Mouse (Mus musculus): ENCODE results near the gene Fam120b. TPM values are rescaled to one million over a fixed set of nuclear protein-coding genes. Genes with fewer than 3 reads are reported as not detected.

Fam120b gene
- 16.2 and 17.2 TPM in 2 replicates for polyA plus RNA-seq (2015; fragmentation: Nextera tagmentation; extraction: Ambion mirVana)

DNA sequence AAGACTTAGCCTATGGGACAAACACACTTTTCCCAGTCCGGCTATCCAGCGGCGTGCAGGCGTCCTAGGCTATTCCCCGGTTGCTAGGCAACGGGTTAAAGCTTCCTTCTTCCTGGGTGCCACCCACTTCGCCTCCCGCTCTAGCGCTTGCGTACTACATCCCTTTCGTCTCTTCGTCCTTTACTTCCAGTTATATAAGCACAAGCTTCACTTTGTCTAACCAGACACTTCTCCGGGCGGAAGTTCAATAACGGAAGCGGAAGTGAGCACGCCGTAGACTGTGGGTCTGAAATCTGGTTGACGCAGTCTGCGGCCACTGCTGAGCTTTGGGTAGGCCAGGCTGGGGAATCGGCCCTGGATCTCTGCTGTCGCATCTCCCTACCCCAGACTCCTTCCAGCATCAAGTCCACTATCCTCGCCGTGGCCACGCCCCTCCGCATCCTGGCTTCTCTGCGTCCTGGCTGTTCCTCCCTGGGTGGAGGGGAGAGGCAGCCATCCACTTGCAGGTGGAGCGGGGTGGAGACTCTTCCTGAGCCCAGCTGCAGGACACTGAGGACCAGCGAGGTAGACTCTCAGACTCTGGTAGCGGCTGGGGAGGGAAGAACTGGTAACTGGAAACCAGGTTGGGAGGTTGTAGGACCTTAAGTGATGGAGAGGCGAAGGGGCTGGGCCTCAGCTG is at the start of gene Fam120b:
TSS of gene Fam120b (plus strand) at position 206 of the 679 bp plus-strand sequence.
- peak; percentile 93 for DNase-seq (ENCODE audit: low spot score)

DNA sequence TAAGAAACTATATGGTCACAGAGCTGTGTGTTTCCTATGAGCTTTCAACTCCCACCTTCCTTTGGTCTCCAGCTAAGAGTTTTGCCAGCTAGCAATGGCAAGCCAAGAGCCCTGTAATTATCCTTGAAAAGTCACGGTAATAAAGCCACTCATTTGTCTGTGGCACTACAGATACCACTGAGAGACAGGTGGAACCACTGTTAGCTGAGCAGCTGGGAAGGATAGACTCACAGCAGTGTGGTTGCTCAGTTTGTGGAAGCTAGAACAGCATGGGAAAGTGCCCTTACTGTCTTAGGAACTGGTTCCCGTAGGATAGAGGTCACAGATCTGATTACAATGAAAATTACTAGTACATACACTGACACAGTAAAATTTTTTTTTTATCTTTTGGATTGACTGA is 45.9 kb upstream of the Fam120b start:
- no peak for DNase-seq (ENCODE audit: low spot score)

DNA sequence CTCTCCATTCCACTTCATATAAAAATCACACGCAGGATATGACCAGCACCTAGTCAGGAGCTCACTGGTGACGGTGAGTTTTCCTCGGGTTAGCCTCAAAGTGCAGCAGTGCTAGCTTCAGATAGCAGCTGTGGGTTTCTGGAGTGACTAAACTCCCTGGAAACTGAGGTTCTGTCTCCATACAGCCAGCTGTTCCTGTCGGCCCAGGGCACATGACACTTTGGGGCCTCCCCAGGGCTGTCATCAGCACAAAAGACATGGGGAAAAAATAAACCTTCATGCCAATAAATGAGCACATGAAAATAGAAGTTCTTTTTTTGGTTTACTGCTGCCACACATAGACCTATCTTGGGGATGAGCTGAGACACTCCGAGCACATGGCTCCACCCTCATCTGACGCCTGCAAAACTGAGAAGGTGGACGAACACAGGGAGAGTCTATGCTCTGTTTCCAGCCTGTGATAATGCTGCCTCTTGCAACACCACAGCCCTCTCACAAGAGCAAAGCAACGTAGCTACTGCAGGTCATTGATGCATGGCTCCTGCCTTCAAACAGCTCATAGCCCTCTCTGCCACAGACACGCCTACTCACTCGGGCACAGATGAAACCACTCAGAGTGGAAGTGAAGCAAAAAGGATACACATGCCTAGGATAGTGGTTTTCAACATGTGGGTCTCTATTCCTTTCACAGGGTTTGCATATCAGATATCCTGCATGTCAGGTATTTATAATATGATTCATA is 43.0 kb upstream of the Fam120b start:
- DNase-seq (ENCODE audit: low spot score) = no peak

DNA sequence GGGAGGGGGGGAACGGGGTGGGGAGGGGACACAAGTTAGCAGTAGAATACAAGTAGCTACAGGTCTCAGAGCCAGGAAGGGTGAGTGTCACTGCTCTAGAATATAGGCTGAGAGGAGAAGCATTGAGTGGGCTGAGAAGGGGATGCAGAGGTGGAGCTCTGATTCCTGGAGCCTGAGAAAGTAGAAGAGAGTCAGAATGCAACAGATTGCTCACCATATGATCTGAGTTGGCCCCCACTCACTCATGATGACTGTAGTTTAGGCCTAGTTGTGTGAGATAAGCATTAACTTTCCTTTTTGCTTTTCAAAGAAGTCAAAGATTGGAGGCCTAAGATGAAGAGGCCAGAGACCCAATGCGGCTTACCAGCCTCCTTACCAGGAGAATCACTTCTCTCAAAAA is 42.0 kb upstream of the Fam120b start:
- DNase-seq (ENCODE audit: low spot score) = no peak

DNA sequence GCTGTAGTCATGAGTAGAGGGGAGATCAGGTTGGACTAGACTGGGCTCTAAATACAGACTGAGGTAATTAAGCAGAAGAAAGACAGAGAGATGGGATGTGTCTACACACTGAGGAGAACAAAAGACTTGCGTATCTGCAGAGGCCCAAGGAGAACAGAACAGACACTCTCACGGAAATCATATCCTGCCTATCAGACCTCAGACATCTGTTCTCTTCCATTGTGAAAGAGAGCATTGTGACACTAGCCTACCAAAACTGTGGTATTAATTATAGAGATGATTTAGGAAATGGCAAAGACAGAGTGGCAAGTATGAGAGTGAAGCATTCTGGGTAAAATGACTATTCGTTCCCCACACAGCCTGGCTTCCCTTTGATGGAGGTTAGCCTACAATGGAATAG is 40.9 kb upstream of the Fam120b start:
- no peak for DNase-seq (ENCODE audit: low spot score)

DNA sequence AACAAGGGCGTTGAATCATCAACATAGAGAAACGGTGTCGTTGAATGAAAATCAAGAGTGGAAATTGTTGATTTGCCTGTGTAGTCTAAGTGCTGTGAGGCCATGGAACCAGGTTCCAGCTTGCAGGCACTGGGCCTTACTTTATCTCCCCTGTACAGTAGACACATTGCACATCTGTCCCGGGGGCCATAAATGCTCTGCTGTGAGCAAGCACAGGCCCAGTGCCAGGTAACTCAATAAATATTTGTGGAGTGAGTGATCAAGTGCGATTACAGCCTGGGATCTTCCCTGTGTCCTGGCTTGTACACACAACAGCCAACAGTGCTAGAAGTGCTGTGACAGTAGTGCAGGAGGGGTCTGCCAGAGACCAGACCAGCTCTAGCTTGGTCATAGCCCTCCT is 39.5 kb upstream of the Fam120b start:
- DNase-seq (ENCODE audit: low spot score) = no peak

DNA sequence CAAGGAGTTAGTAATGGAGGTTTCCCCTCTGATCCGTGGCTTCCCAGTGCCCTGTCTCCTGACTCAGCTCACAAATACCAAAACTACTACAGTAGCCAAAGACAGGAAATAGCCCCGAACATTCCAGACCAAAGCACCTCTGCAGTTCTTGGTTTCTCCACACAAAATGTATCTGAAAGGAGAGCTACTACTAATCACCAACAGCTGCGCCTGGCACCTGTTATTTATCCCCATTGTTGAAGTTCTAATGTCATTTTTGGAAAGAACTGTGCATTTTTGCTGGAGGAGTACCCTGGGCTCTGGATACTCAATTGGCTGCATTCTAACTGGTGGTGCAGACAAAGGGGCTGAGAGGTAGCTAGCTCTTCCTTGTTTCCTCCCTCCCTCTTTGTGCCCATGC is 38.9 kb upstream of the Fam120b start:
- DNase-seq (ENCODE audit: low spot score) = no peak

DNA sequence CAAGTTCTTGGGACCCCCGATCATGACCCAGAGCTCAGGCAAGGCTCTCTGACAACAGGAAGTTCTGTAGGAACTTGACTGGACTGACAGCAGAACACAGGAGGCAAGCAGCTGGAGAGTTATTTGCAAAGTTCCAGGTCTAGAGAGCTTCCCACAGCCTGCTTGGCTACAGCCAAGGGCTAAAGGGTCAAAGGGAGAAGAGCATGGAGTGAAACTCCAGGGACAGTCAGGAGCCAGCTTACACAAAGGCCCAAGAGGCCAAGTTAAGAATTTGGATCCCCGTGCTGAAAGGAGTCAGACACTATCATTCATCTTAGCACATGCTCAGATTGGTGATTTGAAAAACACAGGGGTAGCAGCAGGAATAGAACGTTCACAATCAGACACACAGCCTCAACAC is 32.3 kb upstream of the Fam120b start:
- DNase-seq (ENCODE audit: low spot score) = no peak

DNA sequence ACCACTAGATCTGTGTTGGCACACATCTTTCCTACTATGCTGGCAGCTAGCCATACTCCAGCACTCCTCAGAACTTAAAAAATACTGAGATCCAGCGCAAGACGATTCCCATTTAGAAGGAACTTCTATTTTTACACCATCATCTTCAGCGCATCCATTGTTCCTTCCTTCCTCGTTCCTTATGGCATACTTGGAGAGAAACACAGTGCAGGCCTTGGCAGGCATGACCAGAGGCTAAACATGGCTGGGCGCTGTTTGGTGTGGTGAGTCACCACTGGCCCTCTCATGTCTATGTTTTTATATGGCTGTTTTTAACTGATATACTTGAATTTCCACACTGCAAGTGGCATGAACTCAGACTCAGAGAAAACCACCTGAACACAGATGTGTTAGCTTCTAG is 30.4 kb upstream of the Fam120b start:
- DNase-seq (ENCODE audit: low spot score) = no peak

DNA sequence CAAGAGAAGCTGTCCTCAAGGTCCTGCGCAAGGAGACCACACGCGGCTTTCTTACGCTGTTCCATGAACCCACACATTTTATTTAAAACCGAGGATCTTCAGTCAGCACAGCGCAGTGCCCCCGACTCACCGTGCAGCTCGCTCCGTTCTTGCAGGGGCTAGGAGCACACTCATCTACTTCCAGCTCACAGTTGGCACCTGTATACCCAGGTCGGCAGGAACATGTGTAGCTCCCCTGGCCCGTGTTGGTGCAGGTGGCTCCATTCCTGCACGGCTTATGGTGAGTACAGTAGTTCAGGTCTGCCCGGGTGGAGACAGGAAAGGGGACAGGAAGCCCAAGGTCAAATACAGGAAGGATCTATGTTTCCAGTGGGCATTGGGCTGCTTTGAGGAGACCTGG is 25.6 kb upstream of the Fam120b start:
- no peak for DNase-seq (ENCODE audit: low spot score)

DNA sequence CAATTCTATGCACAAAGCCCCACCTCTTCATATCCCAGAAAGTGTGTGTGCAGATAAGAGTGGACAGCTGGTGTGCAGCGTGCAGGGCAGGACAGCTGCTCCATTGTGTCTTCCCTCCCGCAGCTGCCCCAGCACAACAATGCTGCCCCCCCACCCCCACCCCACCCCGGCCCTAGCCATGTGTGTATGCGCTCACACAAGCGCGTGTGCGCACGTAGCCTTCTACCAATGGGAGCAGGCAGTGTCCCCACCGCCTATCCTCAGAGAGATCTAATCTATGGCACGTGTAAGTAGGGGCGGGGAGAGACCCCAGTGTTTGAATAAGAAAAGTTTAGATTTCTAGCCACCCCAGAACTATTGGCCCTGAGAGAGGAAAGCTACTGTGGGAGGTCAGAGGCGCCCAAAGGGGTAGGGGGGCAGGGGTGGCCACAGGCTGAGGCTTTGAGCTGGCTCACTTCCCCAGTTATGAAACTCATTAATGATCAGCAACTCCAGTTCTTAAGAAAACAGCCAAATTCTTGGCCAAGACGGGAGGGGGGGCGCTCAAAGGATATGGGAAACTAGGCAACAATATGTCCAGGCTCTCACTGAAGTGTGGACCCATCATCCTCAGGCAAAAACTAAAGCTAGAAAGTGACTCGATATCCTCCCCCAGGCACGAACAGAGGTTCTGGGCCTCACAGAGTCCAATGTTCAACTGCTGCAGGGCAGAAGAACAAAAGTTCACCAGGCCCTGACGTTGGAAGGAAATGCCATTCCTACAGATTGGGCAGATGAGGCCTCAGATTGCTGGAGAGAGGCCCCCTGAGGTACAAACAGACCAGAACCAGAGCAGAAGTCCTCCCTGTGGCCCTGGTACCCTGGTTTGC is 23.8 kb upstream of the Fam120b start:
- DNase-seq (ENCODE audit: low spot score) = no peak

DNA sequence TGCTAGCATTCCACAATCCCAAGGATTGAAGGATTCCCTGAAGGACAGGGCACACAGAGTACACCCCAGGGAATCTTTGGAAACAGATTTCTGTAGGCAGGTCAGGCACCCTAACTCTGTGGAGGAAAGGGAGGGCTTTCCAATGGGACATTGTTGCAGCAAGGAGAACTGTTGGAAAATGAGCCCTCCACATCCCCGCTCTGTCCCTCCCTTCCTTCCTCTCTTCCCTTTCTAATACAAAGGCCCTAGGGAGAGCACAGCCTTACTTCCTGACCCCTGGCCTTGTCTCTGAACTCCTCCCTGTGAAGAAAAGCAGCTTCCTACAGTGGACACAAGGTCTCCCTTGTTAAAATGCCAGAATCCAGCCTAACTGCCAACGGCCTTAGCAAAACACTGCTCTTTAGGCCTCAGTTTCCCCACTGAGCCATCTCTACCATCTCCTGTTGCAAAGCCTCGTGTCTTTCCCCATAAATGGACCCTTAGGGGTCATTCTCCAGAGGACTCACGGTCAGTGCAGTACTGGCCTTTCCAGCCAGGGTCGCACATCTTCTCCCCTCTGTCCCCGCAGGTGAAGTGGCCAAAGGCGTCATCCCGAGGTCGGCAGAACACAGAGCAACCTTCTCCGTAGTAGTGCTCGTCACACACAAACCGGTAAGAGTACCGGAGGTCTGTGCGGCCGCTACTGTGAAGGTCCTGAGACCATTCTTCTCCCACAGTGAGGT is 22.9 kb upstream of the Fam120b start:
- DNase-seq (ENCODE audit: low spot score) = no peak

DNA sequence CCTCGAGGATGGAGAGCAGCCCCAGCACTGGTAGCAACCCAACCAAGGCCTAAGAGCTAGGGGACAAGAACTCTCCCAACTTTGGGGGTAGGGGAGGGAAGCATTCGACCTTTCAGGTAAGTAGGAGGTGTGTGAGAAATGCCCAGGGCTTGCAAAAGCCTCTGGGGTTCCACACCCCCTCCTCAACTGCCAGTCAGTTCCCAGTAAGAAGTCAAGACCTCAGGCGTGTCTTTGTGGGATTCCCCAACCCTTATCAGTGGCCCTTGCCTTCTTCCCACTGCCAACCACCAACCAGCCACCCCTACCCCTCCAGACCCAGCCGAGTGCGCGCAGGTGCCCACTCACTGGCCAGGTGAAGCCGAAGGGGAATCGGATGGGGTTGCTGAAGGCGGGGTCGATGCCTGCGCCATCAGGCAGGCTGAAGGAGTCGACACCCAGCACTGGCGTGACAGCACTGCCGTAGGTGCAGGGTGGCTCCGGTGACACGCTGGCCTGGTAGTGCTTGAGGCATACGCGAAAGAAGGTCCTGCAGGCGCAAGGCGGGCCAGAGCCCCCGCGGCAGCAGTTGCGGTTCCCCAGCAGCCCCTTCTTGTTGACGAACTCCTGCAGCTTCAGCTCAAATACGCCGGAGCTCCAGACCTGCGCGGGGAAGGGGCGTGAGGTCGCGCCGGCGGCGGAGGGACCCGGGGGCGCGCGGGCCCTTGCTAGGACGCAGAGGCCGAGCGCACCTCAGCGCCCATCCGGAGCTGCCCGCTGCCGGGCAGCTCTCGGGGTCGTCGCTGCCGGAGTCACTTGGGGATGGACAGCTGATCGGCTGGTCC is 21.5 kb upstream of the Fam120b start:
- no peak for DNase-seq (ENCODE audit: low spot score)

DNA sequence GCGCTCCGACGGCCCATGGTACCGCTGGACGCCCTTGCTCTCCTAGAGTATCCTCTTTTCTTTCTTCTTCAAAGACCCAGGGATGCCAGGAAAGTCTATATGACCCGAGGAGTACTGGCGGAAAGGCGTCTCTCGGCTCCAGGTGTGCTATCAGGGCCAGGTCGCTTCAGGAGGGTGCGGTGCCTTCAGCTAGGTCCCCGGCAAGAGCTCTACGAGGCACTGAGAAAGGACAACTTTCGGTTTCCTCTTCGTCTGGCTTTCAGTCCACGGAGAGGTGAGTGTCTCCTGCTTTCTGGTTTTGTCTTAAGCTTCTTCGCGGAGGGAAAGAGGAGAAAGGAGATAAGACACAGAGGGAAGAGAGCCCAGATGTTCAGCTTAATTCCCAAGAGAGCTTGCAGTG is 20.8 kb upstream of the Fam120b start:
- no peak for DNase-seq (ENCODE audit: low spot score)

DNA sequence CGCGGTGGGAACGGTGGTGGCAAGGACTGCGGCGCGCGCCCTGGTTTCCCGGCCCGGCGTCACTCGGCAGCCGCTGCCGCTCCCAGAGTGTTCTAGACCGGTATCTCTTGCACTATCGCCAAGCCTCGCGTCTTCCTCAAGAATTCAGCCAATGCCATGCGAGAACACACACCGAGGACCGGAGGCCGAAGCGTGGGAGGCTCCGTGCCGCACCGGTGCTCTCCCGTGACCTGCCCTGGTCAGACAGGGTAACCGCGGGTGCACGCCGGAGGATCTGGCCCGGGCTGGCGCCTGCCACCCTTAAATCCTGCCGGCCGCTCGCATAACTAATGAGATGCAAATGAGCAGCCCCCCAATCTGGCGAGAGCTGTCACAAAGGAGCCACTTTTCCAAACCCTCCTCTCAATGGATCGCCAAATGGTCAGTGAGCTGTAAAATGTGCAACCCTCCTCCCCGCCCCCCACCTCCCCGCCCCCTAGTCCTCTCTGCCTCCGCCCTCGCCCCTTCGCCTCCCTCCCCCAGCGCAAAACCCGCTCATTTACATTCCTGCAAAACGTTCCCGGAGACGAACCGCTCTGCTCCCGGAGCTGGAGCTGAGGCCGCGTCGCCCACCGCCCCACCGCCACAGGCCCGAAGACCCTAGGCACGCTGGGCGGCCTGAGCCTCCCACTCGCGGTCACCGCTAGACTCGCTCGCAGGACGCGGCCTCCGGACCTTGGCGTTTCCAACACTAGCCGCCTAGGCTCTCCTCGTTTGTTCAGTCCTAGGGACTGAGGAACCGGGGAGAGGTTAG is 20.1 kb upstream of the Fam120b start:
- peak; percentile 5 for DNase-seq (ENCODE audit: low spot score)

DNA sequence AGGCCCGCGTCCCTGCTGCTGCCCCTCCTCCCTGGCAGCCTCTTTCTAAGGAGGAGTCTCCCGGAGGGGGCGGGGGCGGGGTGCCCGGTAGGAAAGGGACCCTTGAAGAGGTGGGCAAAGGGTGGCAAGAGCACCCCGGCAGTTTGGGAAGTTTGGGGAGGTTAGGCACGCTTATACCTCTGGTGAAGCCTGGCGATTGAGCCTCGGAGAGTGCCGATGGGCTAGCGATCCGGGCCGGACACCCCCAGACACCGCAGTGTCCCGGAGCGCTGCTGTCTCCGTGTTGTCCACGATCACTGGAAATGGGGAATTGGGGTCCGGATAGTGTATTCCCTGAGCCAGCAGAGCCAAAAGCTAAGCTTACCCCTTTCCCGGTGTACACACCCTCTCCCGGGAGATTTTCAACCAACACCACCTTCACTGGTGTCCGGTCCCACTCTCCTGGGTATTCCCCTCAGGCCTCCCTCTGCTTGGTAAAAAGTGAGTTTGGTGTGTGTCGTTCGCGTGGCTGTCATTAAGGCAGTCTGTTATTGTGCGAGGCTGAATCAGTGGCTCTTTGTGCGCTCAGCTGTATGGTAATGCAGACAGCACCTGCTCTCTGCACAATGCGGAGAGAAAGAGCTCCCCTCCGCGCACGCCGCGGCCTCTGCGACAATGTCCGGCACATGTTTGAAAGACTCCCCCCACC is 19.4 kb upstream of the Fam120b start, which contains the start of gene Dll1:
TSS of gene Dll1 (minus strand) at position 379 of the 688 bp plus-strand sequence.
- DNase-seq (ENCODE audit: low spot score) = no peak

DNA sequence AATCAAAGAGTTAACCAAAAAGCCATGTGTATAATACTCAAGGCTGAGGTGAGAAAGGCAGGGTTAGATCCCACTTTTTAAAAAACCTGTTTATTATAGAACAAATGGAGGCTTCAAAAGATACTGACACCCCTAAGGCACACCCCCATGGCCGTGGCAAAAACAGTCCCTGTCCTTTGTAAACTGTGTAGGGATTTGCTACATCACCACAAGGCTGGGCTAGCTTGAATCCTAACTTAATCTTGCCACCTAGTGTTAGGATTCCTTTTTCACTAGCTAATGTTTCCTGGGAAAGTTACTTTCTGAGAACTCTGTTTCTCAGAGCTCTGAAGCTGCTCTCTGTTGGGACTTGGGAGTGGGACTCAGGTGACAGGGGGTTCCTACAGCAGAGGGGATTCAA is 18.1 kb upstream of the Fam120b start:
- no peak for DNase-seq (ENCODE audit: low spot score)

DNA sequence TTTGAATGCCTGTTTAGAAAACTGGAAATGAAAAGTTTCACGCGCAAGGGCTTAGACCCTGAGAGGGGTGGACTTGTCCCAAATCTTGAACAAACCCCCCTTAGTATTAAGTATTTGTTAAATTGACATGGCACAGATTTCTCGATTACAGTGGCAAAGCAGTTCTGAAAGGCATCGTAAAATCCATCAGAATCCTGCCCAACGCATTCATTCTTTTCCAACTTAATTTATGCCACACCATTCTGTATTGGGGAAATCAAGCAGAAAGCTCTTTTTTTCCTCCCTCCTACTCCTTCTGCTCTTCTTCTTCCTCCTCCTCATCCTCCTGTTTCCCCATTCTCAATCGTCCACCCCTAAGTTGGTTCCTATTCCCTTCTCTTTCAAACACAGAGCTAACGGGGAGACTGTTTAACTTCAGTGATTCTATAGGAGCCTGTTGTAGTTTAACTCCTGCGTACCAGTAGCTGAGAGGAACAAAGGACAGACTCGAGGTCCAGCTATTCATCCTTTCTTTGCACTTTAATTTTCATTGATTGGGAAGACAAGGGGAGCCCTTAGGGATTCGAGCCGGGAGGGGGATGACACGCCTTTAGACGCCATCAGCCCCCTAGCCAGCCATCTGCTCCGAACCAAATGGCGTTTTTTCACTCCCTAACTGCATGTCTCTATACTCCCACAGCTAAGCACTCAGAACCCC is 17.4 kb upstream of the Fam120b start:
- no peak for DNase-seq (ENCODE audit: low spot score)

All from thymus, postnatal 0 days (tissue).